Mouse (Mus musculus) G1E (cell line): Measurements from ENCODE around the gene Sumo3. TPM values are rescaled to one million over a fixed set of nuclear protein-coding genes. Genes with fewer than 3 reads are reported as not detected.

Source experiments
- ATAC-seq: 2 replicates; pipeline ENCODE4 v1.8.0; 2016; ENCODE audit warnings: mild to moderate bottlenecking; ENCODE audit not compliant: insufficient number of reproducible peaks, poor library complexity, low FRiP score, severe bottlenecking; ENCODE audit errors: extremely low read depth
- DNase-seq: peaks from one replicate; pipeline ENCODE4 v3.0.0; 2012; ENCODE audit warnings: low spot score
- H3K27me3 ChIP-seq: 2 replicates; pipeline ENCODE4 v1.6.1; 2012; ENCODE audit warnings: mild to moderate bottlenecking, low read length, inconsistent platforms; ENCODE audit not compliant: insufficient read depth
- H3K36me3 ChIP-seq: replicated peaks from 2 replicates; pipeline ENCODE3; 2012; ENCODE audit warnings: mild to moderate bottlenecking, inconsistent platforms
- H3K4me1 ChIP-seq: 2 replicates; pipeline ENCODE4 v1.6.1; 2012; ENCODE audit warnings: low read depth, low read length, inconsistent platforms, mixed read lengths; ENCODE audit not compliant: insufficient read depth
- H3K4me3 ChIP-seq: 2 replicates; pipeline ENCODE4 v1.5.1; 2012; ENCODE audit warnings: low read depth, mild to moderate bottlenecking, inconsistent platforms, low read length, moderate library complexity, mixed read lengths
- H3K9me3 ChIP-seq: replicated peaks from 2 replicates; pipeline ENCODE4 v1.6.1; 2012; ENCODE audit warnings: inconsistent platforms
- CTCF ChIP-seq: IDR thresholded peaks from 2 replicates; pipeline ENCODE4 v1.5.1; 2012; ENCODE audit warnings: low read depth, low read length, inconsistent platforms, mixed read lengths
- GATA1 ChIP-seq: IDR thresholded peaks from 2 replicates; pipeline ENCODE4 v1.6.1; 2012; ENCODE audit warnings: borderline replicate concordance, low read length, inconsistent platforms, mixed read lengths
- GATA2 ChIP-seq: IDR thresholded peaks from 2 replicates; pipeline ENCODE4 v1.6.1; 2012; ENCODE audit warnings: low read depth, low read length, inconsistent platforms, borderline replicate concordance
- POLR2AphosphoS5 ChIP-seq: IDR thresholded peaks from 2 replicates; pipeline ENCODE4 v1.6.1; 2012; ENCODE audit warnings: low read depth, low read length, inconsistent platforms; ENCODE audit not compliant: insufficient replicate concordance
- TAL1 ChIP-seq: conservative IDR thresholded peaks from 2 replicates; pipeline ENCODE4 v1.6.1; 2012; ENCODE audit warnings: low read depth, low read length, inconsistent platforms, mixed read lengths
- polyA plus RNA-seq: library from polyadenylated mRNA; stranded (reverse); fragments of >175 nt; gene quantifications from 2 replicates; pipeline ENCODE4 v1.2.3, GENCODE M21; 2012
- total RNA-seq, 2 experiments: library from RNA; stranded (forward) in 1 of 2; stranded (reverse) in 1 of 2; fragments of 200-1000 nt in 1 of 2; fragments of >200 nt in 1 of 2; fragmentation: Nextera tagmentation in 1 of 2; gene quantifications; 2 replicates each; pipeline ENCODE4 v1.2.3; 2014 to 2017

Sumo3 gene
- total RNA-seq (2014; fragmentation: Nextera tagmentation): 32.6 and 35.3 TPM in 2 replicates
- 96.3 and 115 TPM in 2 replicates for total RNA-seq (2017)
- 130 and 160 TPM in 2 replicates for polyA plus RNA-seq

DNA sequence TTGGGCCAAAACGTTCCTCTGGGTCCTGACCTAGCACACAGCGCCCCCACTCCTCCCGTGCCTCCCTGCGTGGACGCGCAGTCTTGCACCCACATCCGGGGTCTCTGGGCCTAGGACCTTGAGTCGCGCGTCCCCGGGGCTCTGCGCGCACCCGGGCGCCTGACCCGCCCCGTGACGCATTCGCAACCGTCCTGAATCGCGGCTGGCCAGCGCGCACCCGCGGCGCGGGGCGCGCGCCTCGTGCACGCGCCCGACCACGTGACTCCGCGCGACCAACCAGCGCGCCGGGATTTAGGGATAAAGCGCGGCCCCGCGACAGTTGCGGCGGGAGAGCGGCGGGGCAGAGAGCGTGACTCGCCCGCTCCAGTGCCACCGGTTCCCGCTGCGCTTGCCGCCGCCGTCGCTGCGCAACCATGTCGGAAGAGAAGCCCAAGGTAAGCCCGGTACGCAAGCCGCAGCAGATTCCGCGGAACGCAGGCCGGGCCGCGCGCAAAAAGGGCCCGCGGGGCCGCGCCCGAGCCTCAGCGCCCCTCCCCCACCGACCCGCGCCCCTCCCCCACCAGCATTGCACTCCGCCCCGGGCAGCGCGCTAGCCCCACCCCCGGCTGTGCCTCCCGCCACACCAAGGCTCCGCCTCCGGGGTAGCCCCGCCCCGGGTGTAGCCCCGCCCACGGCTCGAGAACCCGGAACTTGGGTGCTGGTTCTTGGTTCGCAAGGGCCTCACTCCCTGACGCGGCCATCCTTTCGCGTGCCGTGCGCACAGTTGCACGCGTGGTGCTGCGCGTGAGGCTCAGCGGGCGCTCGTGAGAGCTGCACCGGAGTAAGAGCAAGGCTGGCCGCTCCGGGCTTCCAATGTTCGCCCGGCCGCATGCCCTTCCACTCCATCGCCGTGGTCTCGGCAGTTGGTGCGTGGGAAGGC is at the start of gene Sumo3, which contains the start of gene Gm49325:
Gene Sumo3, plus strand, starts transcription at position 190 of the 919 bp plus-strand sequence.
Gene Gm49325, plus strand, starts transcription at position 290 of the 919 bp plus-strand sequence.
- H3K27me3 ChIP-seq: no peaks in the 10 kb centered on the region
- DNase-seq (peak; percentile 99), ATAC-seq (peak; percentile 72)
- peaks cover 36% of the 10 kb centered on the region for H3K36me3 ChIP-seq
- no peak for TF ChIP-seq TAL1
- no peak for TF ChIP-seq CTCF
- TF ChIP-seq GATA1: no peak
- no peak for TF ChIP-seq POLR2AphosphoS5
- TF ChIP-seq GATA2: no peak
- peak within 1 kb of the TSS; percentile 80 for H3K4me3 ChIP-seq
- peaks cover 6% of the 10 kb centered on the region; the same call in 1 of the 2 replicates for H3K9me3 ChIP-seq
- peaks cover 38% of the 10 kb centered on the region for H3K4me1 ChIP-seq

DNA sequence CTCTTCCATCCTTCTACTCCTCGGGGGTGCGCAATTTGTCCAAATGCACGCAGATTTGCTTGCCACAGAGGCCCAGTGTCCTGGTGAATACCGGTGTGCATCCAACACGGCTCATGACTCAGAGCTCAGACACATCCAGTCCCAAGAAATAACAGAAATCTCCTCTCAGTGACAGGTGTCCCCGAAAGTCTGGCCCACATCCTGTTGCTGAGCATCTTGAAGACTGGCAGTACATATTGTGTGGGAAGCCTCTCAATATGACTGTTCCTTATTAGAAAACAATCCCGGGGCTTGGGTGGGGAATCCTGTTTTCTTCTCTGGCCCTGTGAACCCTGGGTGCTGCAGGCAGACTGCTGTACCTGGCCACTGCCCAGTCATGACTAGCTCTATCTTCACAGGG is 49.3 kb upstream of the Sumo3 start:
- Histone ChIP-seq H3K9me3 (no peaks in the 10 kb centered on the region), H3K4me1 (peaks cover 90% of the 10 kb centered on the region), H3K27me3 (no peaks in the 10 kb centered on the region; the same call in 1 of the 2 replicates), H3K36me3 (peaks cover 91% of the 10 kb centered on the region), H3K4me3 (no peak overlapping the region; the same call in 1 of the 2 replicates)
- TF ChIP-seq CTCF: no peak
- no peak for TF ChIP-seq TAL1
- no peak for TF ChIP-seq POLR2AphosphoS5
- no peak for TF ChIP-seq GATA1
- TF ChIP-seq GATA2: no peak
- DNase-seq (no peak), ATAC-seq (no peak)

DNA sequence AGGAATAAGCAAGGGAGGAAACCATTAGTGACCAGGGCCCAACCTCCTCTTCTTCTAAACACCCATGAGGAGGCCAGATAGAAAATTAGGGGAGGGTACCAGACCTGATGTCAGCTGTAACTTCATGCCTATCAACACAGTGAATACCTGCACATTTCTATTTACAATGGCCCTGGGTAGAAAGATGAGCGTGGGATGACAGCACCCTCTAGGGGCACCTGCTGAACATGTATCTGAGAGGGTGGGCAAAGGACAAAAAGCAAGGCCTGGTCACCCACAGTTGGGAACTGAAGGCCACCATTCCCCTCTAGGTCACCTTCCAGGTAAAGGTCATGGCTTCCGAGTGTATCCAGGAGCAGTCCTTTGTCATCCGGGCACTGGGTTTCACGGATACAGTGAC is 48.3 kb upstream of the Sumo3 start:
- H3K4me1 ChIP-seq: peaks cover 93% of the 10 kb centered on the region
- no peak for TF ChIP-seq TAL1
- no peak for TF ChIP-seq GATA1
- ATAC-seq (no peak), DNase-seq (no peak)
- H3K36me3 ChIP-seq: peaks cover 93% of the 10 kb centered on the region
- H3K9me3 ChIP-seq: no peaks in the 10 kb centered on the region
- no peak overlapping the region; the same call in 1 of the 2 replicates for H3K4me3 ChIP-seq
- no peaks in the 10 kb centered on the region; the same call in 1 of the 2 replicates for H3K27me3 ChIP-seq

DNA sequence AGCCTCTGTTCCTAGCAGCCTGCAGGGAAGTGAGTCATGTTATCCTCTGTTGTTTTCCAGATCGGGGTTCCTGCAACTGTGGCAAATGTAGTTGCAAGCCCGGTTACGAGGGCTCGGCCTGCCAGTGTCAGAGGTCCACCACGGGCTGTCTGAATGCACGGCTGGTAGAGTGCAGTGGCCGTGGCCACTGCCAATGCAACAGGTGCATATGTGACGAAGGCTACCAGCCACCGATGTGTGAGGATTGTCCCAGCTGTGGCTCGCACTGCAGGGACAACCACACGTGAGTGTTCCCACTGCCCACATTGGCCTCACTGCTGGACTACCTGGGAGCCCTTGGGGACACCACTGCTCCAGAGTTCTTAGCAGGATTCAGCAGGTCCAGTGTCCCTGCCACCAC is 45.8 kb upstream of the Sumo3 start:
- H3K4me1 ChIP-seq: peaks cover 89% of the 10 kb centered on the region

DNA sequence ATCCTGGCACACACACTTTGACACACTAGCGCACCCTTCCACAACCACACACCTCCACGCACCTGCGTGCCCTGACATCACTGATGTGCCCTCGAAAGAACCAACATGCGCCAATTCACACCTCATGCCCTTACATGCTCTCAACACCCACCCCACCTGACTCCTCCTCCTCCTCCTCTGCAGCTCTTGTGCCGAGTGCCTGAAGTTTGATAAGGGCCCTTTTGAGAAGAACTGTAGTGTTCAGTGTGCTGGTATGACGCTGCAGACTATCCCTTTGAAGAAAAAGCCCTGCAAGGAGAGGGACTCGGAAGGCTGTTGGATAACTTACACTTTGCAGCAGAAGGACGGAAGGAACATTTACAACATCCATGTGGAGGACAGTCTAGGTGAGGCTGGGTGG is 45.1 kb upstream of the Sumo3 start:
- DNase-seq (no peak), ATAC-seq (no peak)
- Histone ChIP-seq H3K4me3 (no peak overlapping the region), H3K27me3 (no peaks in the 10 kb centered on the region; the same call in 1 of the 2 replicates), H3K36me3 (peaks cover 97% of the 10 kb centered on the region), H3K4me1 (peaks cover 90% of the 10 kb centered on the region), H3K9me3 (no peaks in the 10 kb centered on the region)
- TF ChIP-seq CTCF: no peak
- TF ChIP-seq GATA1: no peak
- no peak for TF ChIP-seq POLR2AphosphoS5
- TF ChIP-seq GATA2: no peak
- TF ChIP-seq TAL1: no peak

More for the DNA sequence above, 45.8 kb upstream of the Sumo3 start:
- H3K36me3 ChIP-seq: peaks cover 94% of the 10 kb centered on the region
- H3K4me3 ChIP-seq: no peak overlapping the region
- no peaks in the 10 kb centered on the region for H3K9me3 ChIP-seq
- no peaks in the 10 kb centered on the region; the same call in 1 of the 2 replicates for H3K27me3 ChIP-seq
- DNase-seq (no peak), ATAC-seq (no peak)
- TF ChIP-seq TAL1 (no peak), CTCF (no peak), POLR2AphosphoS5 (no peak)

DNA sequence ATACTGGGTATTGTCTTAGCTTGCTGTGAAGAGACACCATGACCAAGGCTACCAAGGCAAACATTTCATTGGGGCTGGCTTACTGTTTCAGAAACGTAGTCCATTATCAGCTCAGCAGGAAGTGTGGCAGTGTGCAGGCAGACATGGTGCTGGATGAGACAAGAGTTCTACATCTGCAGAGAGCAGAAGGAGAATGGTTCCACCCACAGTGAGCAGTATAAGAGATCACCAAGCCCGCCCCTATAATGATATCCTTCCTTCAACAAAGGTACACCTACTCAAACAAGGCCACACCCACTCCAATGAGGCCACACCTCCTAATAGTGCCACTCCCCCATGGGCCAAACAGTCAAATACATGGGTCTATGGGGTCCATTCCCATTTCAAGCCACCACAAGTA is 44.4 kb upstream of the Sumo3 start:
- Histone ChIP-seq H3K4me3 (no peak overlapping the region), H3K27me3 (no peaks in the 10 kb centered on the region), H3K9me3 (no peaks in the 10 kb centered on the region), H3K36me3 (peaks cover 97% of the 10 kb centered on the region), H3K4me1 (peaks cover 90% of the 10 kb centered on the region)
- DNase-seq (no peak), ATAC-seq (no peak)
- TF ChIP-seq TAL1: no peak
- no peak for TF ChIP-seq GATA1
- TF ChIP-seq POLR2AphosphoS5: no peak
- TF ChIP-seq CTCF: no peak
- TF ChIP-seq GATA2: no peak
